Mouse (Mus musculus): ENCODE results near the gene Hcn2. TPM values are rescaled to one million over a fixed set of nuclear protein-coding genes. Genes with fewer than 3 reads are reported as not detected.
A peak's percentile ranks its signal among the peaks of the same experiment; 100 is the strongest.

Hcn2 gene
- polyA plus RNA-seq, 1 experiment from 2014 or later = 0.45 TPM

DNA sequence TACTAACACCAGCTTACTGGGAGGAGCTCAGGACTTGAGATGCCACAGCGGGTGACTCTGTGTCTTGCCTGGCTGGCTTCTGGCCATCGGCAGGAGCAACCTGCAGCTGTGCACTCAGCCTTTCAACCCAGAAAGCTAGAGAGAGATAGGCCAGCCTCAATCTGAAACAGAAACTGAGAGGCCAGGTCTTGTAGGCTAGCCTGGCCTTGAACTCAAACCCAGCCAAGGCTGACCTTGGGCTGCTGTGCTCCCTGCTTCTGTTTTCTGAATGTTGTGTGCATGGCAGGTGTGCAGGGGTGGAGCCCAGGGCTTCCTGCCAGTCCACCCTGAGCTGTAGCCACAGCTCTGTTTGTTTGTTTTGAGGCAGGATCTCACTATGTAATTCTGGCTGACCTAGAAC lies 56.8 kb downstream of the Hcn2 start:
- Histone ChIP-seq H3K36me3 (no peaks in the 10 kb centered on the region), H3K27me3 (peaks cover 28% of the 10 kb centered on the region), H3K4me1 (peaks cover 15% of the 10 kb centered on the region), H3K4me2 (replicated peaks) (no peak overlapping the region), H3K9me3 (replicated peaks) (no peaks in the 10 kb centered on the region; the same call in 1 of the 2 replicates), H3K9ac (no peak overlapping the region), H3K27ac (no peak overlapping the region), H3K4me3 (no peak overlapping the region)
- no peak for ATAC-seq (ENCODE audit: low FRiP score)
- 88% methylated on average over 2 of the region's 2 CpGs for WGBS

DNA sequence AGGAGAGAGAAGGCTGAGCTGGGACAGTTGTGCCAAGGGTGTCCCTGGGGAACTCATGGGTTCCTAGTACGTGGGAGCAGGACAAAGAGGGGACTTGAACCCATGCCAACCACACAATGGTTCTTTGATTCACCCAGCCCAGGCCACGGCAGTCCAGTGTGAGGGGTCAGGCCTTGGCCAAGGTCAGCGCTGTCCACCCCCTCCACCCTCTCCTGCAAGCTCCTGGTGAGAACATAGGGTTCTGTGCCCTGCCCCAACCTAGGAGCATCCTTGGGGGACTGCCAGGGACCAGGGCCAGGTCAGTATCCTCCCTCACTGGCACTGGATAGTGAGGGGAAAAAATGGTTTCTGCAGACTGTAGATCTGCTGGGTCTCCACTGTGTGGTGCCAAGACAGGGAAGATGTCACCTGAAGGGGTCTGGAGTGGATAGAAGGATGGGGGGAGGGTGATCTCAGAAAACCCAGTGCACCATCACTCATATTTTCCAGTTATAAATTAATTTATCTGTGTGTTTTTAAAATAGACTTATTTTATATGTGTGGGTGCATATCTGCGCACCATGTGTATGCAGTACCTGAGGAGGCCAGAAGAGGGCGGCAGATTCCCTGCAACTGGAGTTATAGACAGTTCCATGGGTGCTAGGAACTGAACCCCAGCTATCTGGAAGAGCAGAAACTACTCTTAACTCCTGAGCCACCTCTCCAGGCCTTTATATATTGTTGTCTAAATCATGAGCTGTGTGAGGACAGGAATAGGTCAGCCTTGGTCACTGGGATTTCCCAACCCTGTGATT lies 58.2 kb downstream of the Hcn2 start:
- Histone ChIP-seq H3K4me2 (replicated peaks) (no peak overlapping the region), H3K4me1 (peaks cover 14% of the 10 kb centered on the region), H3K9ac (no peak overlapping the region), H3K4me3 (no peak overlapping the region), H3K27ac (no peak overlapping the region), H3K9me3 (replicated peaks) (no peaks in the 10 kb centered on the region; the same call in 1 of the 2 replicates), H3K36me3 (no peaks in the 10 kb centered on the region), H3K27me3 (peaks cover 43% of the 10 kb centered on the region)
- WGBS = 68% methylated on average over 5 of the region's 5 CpGs
- no peak for ATAC-seq (ENCODE audit: low FRiP score)

DNA sequence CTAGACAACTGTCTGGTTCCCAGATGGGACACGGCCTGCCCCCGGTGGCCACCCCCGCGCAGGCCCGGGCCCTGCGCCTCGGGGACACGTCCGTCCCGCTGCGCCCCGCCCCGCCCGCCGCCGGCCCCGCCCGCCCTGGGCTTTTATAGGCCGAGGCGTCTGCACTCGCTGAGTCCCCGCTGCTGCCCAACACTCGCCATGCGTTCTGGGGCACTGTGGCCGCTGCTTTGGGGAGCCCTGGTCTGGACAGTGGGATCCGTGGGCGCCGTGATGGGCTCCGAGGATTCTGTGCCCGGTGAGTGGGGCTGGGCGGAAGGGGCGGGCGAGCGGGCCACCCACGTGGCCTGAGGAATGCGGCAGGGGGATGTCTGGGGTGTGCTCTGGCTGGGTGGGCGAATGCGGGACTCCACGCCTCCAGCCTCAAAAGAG lies 60.7 kb downstream of the Hcn2 start, which contains the start of gene Fstl3:
Fstl3 (plus strand) TSS at position 170 of the 429 bp plus-strand sequence.
- peaks cover 61% of the 10 kb centered on the region for H3K27me3 ChIP-seq
- H3K4me2 ChIP-seq (replicated peaks) = peak within 1 kb of the TSS; percentile 54
- 1% methylated on average over 39 of the region's 39 CpGs for WGBS
- ATAC-seq (ENCODE audit: low FRiP score) = no peak
- peak within 1 kb of the TSS; percentile 29 for H3K4me3 ChIP-seq
- H3K27ac ChIP-seq = no peak within 1 kb of the TSS
- no peaks in the 10 kb centered on the region for H3K36me3 ChIP-seq
- peak within 1 kb of the TSS; percentile 58 for H3K9ac ChIP-seq
- H3K9me3 ChIP-seq (replicated peaks) = no peaks in the 10 kb centered on the region; the same call in 1 of the 2 replicates
- peaks cover 30% of the 10 kb centered on the region for H3K4me1 ChIP-seq

DNA sequence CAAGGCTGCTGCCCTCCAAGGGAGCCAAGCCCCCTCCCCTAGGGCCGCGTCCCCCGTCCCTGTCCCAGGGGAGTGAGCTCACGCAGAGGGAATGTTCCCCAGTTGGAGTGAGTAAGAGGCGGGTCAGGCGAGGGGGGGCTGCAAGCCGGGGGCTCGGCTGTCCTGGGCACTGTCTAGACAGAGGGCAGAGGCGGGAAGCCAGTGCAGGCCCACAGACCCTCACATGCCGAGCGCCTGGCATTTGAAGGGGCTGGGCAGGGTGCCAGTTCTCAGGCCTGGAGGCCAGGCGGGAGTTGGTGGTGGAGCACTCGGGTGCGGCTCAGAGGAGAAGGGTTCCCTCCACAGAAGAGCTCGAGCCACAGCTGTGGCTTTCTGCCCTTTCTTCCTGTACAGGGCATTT lies 61.6 kb downstream of the Hcn2 start:
- Histone ChIP-seq H3K27ac (no peak overlapping the region), H3K36me3 (no peaks in the 10 kb centered on the region), H3K4me2 (replicated peaks) (peak overlapping the region; percentile 54), H3K9ac (no peak overlapping the region), H3K9me3 (replicated peaks) (no peaks in the 10 kb centered on the region; the same call in 1 of the 2 replicates), H3K4me3 (no peak overlapping the region), H3K4me1 (peaks cover 30% of the 10 kb centered on the region), H3K27me3 (peaks cover 68% of the 10 kb centered on the region)
- ATAC-seq (ENCODE audit: low FRiP score) = no peak; the same call in 1 of the 2 replicates
- WGBS = 9% methylated on average over 15 of the region's 15 CpGs

DNA sequence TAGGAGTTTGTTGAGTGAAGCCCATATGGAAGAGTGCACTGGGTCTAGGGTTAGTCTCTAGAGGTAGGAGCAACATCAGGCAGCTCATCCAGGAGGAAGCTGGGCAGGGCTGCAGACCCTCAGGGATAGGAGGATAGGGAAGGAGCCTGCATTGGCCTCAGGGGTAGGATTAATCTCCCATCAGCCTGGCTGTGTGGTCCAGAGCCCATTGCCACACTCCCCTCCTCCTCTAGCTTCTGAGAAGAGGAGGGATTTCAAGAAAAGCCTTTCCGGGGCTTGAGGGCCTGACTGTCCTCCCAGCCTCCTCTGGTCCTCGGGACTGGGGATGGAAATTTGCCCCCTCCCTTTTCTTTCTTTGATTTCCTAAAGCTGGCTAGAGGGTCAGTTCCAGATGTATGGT lies 62.8 kb downstream of the Hcn2 start:
- WGBS = 23% methylated on average over 2 of the region's 2 CpGs

DNA sequence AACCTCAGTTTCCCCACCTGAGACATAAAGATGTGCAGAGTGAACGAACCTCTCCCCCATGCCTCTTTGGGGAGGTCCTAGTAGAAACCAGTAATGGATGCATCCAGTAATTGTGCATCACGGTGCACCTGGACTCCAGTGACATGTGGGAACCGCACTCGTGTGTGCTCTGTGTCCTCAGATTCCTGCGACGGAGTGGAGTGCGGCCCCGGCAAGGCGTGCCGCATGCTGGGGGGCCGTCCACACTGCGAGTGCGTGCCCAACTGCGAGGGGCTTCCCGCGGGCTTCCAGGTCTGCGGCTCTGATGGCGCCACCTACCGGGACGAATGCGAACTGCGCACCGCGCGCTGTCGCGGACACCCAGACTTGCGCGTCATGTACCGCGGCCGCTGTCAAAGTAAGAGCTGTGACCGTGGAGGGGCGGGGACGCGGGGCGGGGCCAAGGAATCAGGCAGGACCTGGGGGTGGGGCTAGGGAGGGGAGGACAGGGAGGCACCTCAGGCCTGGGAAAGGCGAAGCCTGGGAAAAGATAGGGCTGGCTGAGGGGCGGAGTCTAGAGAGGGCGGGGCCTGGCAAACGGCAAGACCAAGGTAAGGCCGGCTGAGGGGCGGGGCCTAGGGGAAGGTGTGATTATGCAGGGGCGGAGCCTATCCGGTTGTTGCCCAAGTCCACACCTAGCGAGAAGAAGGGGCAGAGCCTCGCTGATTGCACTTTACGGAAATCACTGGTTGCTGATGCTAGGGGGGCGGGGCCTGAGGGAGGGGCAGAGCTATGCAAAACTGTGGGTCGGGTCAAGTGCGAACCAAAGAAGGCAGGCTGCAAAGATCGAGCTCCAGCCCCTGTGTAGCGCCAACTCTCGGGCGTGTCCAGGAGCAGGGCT lies 63.6 kb downstream of the Hcn2 start:
- H3K4me3 ChIP-seq = peak overlapping the region; percentile 36
- no peaks in the 10 kb centered on the region for H3K36me3 ChIP-seq
- peaks cover 80% of the 10 kb centered on the region for H3K27me3 ChIP-seq
- H3K27ac ChIP-seq = no peak overlapping the region
- WGBS = 1% methylated on average over 52 of the region's 55 CpGs
- peak; percentile 89 for ATAC-seq (ENCODE audit: low FRiP score)
- H3K4me1 ChIP-seq = peaks cover 34% of the 10 kb centered on the region
- H3K4me2 ChIP-seq (replicated peaks) = peak overlapping the region; percentile 67
- H3K9me3 ChIP-seq (replicated peaks) = no peaks in the 10 kb centered on the region; the same call in 1 of the 2 replicates
- H3K9ac ChIP-seq = peak overlapping the region; percentile 50; the same call in 1 of the 2 replicates

More for the DNA sequence above, 62.8 kb downstream of the Hcn2 start:
- ATAC-seq (ENCODE audit: low FRiP score) = no peak
- Histone ChIP-seq H3K9me3 (replicated peaks) (no peaks in the 10 kb centered on the region; the same call in 1 of the 2 replicates), H3K4me2 (replicated peaks) (no peak overlapping the region), H3K4me1 (peaks cover 31% of the 10 kb centered on the region), H3K27ac (no peak overlapping the region), H3K4me3 (no peak overlapping the region), H3K36me3 (no peaks in the 10 kb centered on the region), H3K27me3 (peaks cover 71% of the 10 kb centered on the region), H3K9ac (no peak overlapping the region)

DNA sequence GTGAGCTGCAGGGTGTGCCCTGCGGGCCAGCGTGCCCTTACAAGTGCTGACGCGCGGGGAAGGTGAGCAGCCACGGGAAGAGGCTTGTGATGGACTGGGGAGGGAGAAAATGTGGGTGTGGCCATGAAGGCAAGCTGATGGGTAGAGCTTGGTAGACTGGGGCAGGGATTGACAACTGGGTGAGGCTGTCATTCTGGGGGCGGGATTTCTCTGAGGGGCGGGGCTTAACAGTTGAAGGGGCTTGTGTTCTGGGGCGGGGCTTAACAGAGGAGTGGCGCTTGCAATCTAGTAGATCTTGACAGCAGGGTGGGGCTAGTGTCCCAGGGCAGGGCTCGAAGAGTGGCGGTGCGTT lies 64.2 kb downstream of the Hcn2 start:
- Histone ChIP-seq H3K27me3 (peaks cover 82% of the 10 kb centered on the region), H3K27ac (no peak overlapping the region), H3K4me3 (peak overlapping the region; percentile 36), H3K36me3 (no peaks in the 10 kb centered on the region), H3K4me2 (replicated peaks) (peak overlapping the region; percentile 67), H3K9ac (peak overlapping the region; percentile 50; the same call in 1 of the 2 replicates), H3K4me1 (peaks cover 34% of the 10 kb centered on the region), H3K9me3 (replicated peaks) (no peaks in the 10 kb centered on the region)
- 0 out of 2 replicates have a peak, but pooled peaks have one; percentile 5 for ATAC-seq (ENCODE audit: low FRiP score)
- under 1% methylated on average over 12 of the region's 13 CpGs for WGBS

DNA sequence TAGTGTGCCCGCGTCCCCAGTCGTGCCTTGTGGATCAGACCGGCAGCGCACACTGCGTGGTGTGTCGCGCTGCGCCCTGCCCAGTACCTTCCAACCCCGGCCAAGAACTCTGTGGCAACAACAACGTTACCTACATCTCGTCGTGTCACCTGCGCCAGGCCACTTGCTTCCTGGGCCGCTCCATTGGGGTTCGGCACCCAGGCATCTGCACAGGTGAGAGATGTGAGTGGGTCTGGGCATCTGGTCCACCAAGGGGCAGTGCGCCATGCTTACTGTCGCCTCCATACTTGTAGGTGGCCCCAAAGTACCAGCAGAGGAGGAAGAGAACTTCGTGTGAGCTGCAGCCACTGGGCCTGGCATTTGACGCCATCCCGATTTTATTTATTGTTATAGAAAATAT lies 64.7 kb downstream of the Hcn2 start:
- Histone ChIP-seq H3K4me3 (peak overlapping the region; percentile 36), H3K27me3 (peaks cover 79% of the 10 kb centered on the region), H3K4me2 (replicated peaks) (peak overlapping the region; percentile 67), H3K4me1 (peaks cover 34% of the 10 kb centered on the region), H3K27ac (no peak overlapping the region), H3K9ac (no peak overlapping the region), H3K9me3 (replicated peaks) (no peaks in the 10 kb centered on the region), H3K36me3 (no peaks in the 10 kb centered on the region)
- no peak for ATAC-seq (ENCODE audit: low FRiP score)
- 29% methylated on average over 21 of the region's 21 CpGs for WGBS

DNA sequence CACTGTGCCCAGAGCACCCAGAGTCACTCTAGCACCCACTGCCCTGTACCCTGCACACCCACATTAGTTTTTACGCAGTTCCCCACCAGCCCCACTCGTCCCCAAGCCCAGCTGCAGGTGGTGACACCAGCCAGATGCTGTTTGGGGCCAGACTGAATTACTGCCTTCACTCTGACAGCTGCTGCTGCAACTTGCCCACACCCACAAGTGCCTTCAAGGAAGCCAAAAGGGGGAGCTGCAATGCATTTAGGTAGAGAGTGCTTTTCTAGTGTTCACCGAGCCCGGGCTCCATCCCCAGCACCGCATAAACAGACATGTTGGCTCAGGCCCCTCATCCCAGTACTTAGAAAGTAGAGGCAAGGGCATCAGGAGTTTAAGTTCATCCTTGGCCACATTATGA lies 65.5 kb downstream of the Hcn2 start:
- 56% methylated on average over 5 of the region's 5 CpGs for WGBS
- Histone ChIP-seq H3K27me3 (peaks cover 71% of the 10 kb centered on the region), H3K9ac (no peak overlapping the region), H3K4me2 (replicated peaks) (no peak overlapping the region), H3K27ac (no peak overlapping the region), H3K4me1 (peaks cover 32% of the 10 kb centered on the region), H3K4me3 (no peak overlapping the region), H3K9me3 (replicated peaks) (no peaks in the 10 kb centered on the region), H3K36me3 (no peaks in the 10 kb centered on the region)
- no peak for ATAC-seq (ENCODE audit: low FRiP score)

DNA sequence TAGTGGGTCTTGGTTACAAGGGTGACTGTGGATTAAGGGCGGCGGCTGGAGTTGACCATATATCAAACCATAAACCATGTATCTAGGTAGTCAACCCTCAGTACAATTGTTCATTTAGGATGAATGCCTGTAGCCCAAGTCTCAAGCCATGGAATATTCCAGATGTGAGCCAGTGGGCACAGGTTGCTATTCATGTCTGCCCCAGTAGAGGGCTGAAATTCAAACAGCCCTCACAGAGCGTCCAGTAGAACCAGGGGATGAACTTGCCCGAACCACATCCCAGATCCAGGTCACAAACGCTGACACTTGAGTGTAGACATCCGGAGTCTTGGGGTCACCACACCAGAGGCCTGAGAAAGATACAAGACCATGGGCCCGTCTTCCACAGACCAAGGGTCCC lies 66.6 kb downstream of the Hcn2 start:
- H3K9ac ChIP-seq = no peak overlapping the region
- H3K4me2 ChIP-seq (replicated peaks) = no peak overlapping the region
- H3K4me3 ChIP-seq = no peak overlapping the region
- ATAC-seq (ENCODE audit: low FRiP score) = no peak
- WGBS = 69% methylated on average over 7 of the region's 7 CpGs
- H3K36me3 ChIP-seq = no peaks in the 10 kb centered on the region
- H3K27me3 ChIP-seq = peaks cover 60% of the 10 kb centered on the region
- H3K4me1 ChIP-seq = peaks cover 21% of the 10 kb centered on the region
- no peaks in the 10 kb centered on the region for H3K9me3 ChIP-seq (replicated peaks)
- no peak overlapping the region for H3K27ac ChIP-seq

DNA sequence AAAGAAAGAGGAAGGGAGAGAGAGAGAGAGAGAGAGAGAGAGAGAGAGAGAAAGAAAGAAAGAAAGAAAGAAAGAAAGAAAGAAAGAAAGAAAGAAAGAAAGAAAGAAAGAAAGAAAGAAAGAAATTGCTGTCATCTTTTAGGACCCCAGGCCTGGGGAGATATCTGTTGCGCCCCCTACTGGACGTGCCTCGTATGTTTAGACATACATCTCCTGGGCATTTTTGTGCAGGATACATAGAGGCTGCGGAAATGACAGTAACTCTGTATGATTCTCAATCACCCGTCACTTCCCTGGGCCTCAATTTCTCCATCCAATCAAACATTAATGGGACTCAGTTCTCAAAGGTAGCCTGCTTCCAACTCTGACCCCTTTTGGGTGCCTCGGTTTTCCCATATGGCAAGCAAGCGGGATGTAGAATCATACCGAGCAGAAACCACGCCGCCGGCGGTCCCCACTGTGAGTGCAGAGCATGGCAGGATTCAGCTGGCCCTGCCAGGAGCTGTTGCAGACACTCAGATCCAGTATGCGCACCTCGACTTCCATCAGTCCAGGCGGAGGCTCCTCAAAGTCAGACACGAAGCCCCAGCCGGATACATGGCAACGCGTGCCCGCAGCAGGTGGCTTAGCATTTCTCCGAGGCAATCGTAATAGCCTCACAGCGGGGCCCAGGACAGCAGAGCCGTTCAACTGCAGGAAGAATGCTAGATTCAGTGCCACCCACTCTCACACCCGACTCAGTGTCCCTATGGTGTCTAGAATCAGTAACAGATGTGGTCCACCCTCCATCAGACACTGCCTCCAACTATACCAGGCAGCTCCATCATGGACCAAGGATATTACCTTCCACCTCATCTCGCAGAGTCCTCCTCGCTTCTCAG lies 67.7 kb downstream of the Hcn2 start:
- Histone ChIP-seq H3K27me3 (peaks cover 49% of the 10 kb centered on the region), H3K9ac (no peak overlapping the region), H3K36me3 (no peaks in the 10 kb centered on the region), H3K4me2 (replicated peaks) (no peak overlapping the region), H3K4me1 (peaks cover 20% of the 10 kb centered on the region), H3K4me3 (no peak overlapping the region), H3K27ac (no peak overlapping the region), H3K9me3 (replicated peaks) (no peaks in the 10 kb centered on the region)
- ATAC-seq (ENCODE audit: low FRiP score) = no peak
- 36% methylated on average over 27 of the region's 27 CpGs for WGBS

Data from hindbrain, embryonic 12.5 days (tissue).